In the genomic region with DNA sequence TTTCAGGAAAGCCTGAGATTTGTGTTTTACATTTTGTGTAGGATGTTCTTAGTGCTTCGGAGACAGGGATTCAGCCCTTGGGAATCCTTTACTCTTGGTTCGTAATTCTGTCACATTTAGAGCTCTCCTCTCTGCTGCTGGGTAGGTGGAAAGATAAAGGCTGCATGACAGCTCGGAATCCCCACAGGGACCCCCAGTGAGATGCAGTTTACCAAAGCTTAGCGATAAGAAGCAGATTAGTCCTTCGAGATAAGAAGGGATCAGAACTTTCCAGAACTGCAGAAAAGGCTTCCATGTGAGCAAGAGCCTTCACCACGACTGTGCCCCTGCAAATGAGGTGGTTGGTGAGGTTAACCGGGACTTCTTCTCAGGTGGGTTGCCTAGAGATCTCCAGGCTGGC, we compare ENCODE assay signal across 23 mouse cellular contexts.
"Had no signal": no experiment of that assay in that cellular context is flagged by ENCODE, and none has a peak within 500 bp of the region (broad histone marks: within the 10 kb centered on the region; RNA-seq: fewer than 3 reads in every experiment).

No protein-coding gene starts in this region.

- H3K27me3 ChIP-seq: kidney, embryonic 15.5 days; limb, embryonic 13.5 days; liver, embryonic 12.5 days; liver, embryonic 15.5 days; lung, embryonic 15.5 days; midbrain, embryonic 15.5 days had no signal

- H3K36me3 ChIP-seq: kidney, embryonic 15.5 days; limb, embryonic 10.5 days; limb, embryonic 13.5 days; liver, embryonic 12.5 days; liver, embryonic 15.5 days; lung, embryonic 15.5 days; midbrain, embryonic 10.5 days; midbrain, embryonic 15.5 days had no signal

- DNase-seq: kidney, adult 11 months; kidney, adult 8-10 months; kidney, postnatal 10 days; kidney, postnatal 36 days; layer of hippocampus, postnatal 36 days; liver; lung, adult 18-20 months; lung, postnatal 10 days; lung, postnatal 36 days; right cerebral cortex, adult 18-20 months; right cerebral cortex, postnatal 14 days; right cerebral cortex, postnatal 4 days; thymus, postnatal 25 days had no signal

- H3K4me1 ChIP-seq: limb, embryonic 10.5 days; limb, embryonic 13.5 days; liver, embryonic 12.5 days; liver, embryonic 15.5 days; lung, embryonic 15.5 days; megakaryocyte, embryonic 14.5 days had no signal

- H3K27ac ChIP-seq: kidney, embryonic 15.5 days; limb, embryonic 10.5 days; limb, embryonic 13.5 days; liver, embryonic 12.5 days; liver, embryonic 15.5 days; lung, embryonic 15.5 days; midbrain, embryonic 10.5 days; midbrain, embryonic 15.5 days; stomach, postnatal 0 days had no signal

- H3K4me3 ChIP-seq: kidney, embryonic 15.5 days; limb, embryonic 10.5 days; limb, embryonic 13.5 days; liver, embryonic 12.5 days; liver, embryonic 15.5 days; lung, embryonic 15.5 days; midbrain, embryonic 10.5 days; midbrain, embryonic 15.5 days had no signal

- H3K9ac ChIP-seq: kidney, embryonic 15.5 days; limb, embryonic 13.5 days; liver, embryonic 12.5 days; liver, embryonic 15.5 days; lung, embryonic 15.5 days; midbrain, embryonic 15.5 days had no signal
